Mouse (Mus musculus) ovary, postnatal 36 days (tissue): Measurements from ENCODE around the gene C1galt1.

Experiments
- DNase-seq: peaks from one replicate; pipeline ENCODE4 v3.0.0; 2022; ENCODE audit warnings: low spot score, mixed read lengths

The C1galt1 gene

DNA sequence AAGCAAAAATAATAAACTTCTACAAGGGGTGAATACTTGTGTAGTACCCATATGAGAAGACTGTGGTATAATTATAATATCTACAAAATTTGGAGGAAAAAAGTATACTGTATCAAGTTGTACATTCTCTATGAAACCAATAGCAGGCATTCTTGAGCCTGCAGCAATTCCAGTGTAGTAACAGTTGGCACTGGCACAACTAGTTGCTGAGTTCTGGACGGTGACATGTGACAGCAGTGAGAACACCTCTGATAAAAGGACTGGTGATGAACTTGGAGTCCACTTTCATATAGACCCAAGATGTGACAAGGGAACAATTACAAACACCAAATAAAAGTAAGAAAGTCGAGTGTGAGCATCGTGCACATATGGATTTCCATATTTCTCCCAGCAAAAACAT, 14.5 kb downstream of the C1galt1 start:
- DNase-seq, result no peak

DNA sequence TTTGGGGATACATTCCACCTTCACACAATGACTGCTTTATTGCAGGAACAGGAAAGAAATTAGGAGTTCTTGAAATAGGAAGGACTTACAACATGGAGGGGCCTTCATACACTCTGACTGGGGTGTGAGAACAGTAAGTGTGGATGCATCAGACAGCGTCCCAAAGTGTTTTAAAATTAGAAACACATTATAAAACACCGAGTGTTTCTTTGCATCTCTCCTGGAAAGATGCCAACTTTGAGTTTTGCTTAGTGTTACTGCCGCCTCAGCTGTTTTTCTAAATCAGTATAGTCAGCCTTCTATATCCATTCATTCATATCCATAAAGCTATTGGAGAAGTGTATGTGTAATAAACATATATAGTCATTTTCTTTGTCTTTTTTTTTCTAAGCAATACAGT, 16.4 kb downstream of the C1galt1 start:
- no peak for DNase-seq

DNA sequence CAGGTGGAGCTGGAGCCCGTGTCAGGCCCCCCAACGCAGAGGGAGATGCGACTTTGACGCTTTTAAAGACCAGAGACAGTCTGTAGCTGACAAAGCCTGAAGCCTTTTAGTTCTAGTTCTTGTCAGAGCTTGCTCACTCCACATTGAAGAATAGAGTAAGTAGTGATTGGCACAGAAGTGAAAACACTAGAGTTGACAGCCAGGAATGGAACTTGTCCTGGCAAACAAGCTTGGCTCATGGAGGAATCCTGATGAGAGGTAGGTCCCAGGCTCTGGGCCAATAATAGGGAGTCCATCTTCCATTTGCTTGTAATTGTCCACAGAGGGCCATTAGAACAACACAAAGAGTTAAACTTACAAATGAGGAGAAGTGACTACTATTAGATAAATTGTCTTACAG, 18.7 kb downstream of the C1galt1 start:
- no peak for DNase-seq

DNA sequence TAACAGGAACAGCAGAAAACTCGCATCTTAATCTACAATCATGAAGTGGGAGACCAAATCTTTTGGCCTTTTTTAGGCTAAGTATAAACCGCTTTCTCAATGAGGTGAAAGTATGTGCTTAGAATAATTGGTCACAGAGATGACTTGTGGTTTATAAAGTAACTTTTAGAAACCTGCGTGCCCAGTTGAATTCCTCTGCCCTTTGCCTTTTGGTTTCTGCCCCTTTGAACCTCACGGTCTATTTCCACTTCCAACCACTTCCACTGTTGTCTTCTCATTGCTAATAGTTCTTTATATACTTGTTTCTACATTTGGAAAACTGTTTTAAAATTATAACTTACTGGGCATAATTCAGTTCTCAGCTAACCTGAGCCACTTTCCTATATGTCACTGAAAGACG, 32.2 kb downstream of the C1galt1 start:
- no peak for DNase-seq

DNA sequence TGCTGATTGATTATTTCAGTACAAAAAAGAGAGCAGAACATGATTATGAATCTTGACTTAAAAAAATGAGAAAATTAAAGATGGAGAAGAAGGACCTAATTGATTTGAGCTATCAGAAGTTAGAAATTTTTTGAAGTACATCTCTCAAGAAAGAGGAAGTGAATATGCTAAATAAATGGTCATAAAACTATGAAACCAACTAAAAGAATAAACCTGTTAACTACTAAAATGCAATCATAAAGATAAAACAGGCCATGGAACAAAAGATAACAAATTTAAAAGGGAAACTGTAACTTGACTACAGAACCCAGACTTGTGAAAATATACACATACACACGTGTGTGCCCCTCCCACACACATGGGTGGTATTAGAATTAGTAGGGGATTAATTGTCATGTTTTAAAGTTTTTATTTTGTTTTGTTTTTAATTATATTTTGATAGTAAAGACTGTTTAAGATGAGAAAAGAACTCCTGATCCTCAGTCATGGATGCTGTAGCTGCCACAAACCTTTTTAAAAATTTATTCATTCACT, 37.0 kb downstream of the C1galt1 start:
- no peak for DNase-seq

DNA sequence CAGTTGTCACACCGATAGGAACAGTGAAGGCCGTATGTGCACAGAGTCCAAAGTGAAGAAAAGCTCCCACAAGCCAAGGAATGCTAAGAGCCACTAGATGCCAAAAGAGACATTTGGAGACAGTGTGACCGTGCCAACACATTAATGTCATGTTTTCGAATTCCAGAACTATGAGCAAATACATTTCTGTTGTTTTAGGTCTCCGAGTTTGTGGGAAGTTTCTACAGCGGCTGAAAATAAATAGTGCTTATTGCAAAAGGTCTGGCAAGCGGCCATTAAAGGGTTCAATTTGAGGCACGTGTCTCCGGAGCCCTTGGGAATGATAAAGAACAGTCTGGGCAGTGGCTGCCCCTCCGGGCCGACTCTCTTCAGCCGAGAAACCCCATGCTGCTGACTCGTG, 37.9 kb downstream of the C1galt1 start:
- peak; percentile 25 for DNase-seq

DNA sequence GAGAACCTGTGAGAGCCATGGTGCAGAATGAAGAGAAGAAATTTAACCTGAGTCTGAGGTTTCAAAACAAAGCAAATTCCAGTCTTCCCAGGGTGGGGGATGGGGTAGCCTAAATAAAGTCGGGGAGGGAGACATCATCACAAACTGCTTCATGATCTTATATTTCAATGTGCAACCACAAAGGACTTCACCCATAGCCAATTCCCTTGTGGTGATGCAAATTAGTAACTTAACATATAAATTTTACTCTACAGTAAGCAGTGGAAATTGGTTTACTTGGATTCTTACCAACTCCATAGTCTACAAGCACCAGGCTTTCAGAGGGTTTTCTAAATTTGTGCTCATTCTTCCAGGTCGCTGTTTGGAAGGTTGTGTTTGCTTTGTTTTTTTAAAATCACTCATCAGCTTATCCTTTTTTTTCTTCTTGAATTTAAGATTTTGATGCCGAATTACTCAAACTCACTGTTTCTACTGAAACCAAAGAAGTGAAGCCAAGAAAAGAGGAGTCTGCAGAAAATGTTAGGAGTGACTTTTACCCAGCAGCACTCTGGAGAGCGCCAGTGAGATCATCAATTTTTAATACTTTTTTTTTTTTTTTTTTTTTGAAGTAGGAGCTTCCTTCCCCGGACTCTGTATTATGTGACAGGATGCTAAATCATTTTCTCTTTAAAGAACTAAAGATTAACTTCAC, 41.5 kb downstream of the C1galt1 start:
- DNase-seq, result no peak

DNA sequence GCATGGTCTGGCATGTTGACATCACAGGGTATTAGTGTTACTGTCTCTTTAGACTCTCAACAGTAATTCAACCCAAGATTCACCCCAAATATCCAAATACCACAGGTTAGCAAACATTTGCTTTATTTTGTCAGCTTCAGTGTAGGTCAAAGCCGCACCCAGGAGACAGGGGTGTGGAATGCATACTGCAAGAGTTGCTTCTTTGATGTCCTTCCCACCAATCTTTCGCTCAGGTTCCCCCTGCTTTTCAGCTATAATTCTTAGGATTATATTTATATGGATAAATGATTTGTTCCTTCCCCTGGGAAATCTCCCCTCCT, 42.0 kb downstream of the C1galt1 start:
- no peak for DNase-seq

DNA sequence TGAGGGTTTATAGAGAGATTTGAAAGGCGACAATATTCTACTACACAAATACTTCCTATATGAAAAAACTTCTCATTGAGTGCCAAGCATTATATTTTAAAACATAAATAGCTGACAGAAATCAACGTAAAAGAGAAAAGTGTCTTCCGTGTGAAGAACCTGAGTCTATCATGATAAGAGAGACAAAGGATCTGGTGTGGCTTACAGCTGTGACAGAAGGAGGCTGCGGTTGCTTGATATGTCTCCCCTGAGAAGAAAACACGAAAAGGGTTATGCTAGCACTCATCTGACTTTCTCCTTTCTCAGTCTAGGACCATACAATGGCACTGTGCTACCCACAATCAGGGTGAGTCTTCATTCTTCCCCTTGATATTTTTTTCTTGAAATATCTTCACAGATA, 51.7 kb downstream of the C1galt1 start:
- DNase-seq, result no peak

DNA sequence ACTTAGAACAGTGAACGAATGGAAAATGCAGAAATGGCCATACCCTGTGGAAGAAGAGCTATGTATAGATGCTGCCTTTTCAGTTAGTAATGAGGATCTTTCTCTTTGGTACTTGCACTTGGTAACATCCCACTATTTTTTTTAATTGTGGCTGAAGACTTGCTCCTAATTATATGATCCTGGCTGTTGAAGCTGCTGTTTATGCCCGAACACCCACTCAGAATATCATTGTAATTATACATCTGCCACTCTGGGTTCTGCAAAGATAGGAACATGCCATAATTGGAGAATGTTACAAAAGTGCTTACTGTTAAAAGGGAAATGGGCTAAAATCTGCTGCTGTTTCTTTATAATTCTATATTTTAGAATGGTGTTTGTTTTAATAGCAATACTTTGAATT, 67.4 kb downstream of the C1galt1 start:
- no peak for DNase-seq
